Mouse (Mus musculus) G1E (cell line): Measurements from ENCODE around the gene Slc5a1.

Experiments
- CTCF ChIP-seq: IDR thresholded peaks from 2 replicates; pipeline ENCODE4 v1.5.1; 2012; ENCODE audit warnings: low read depth, low read length, inconsistent platforms, mixed read lengths
- TAL1 ChIP-seq: conservative IDR thresholded peaks from 2 replicates; pipeline ENCODE4 v1.6.1; 2012; ENCODE audit warnings: low read depth, low read length, inconsistent platforms, mixed read lengths

DNA sequence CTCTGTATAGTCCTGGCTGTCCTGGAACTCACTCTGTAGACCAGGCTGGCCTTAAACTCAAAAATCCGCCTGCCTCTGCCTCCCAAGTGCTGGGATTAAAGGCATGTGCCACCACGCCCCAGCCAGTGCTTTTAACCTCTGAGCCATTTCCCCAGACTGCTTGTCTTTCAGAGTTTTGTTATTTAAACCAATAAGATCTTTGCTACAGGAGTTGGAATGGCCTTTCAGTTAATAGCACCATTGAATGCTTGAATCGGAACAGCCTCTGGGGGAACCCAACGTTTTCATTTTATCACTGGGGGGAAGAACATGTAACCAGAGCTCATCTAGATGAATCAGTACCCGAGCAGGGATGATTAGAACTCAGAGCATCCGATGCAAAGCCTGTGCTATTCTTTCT, 3.0 kb downstream of the Slc5a1 start:
- TF ChIP-seq TAL1 = no peak
- TF ChIP-seq CTCF = no peak
